Mouse (Mus musculus) gastrocnemius, adult 8-10 months (tissue): ENCODE measurements around the gene Stpg3. TPM values are rescaled to one million over a fixed set of nuclear protein-coding genes. Genes with fewer than 3 reads are reported as not detected.

Experiments used
- total RNA-seq, 4 experiments: library from RNA; stranded (reverse); gene quantifications; 2 replicates each; pipeline ENCODE4 v1.2.4; 2022

Stpg3 gene
- total RNA-seq, 4 experiments from 2014 or later, result not detected

Other genes starting within 250 kb of the Stpg3 start
- gene Mrpl41, start 239.5 kb downstream of the Stpg3 start, total RNA-seq, result 10 to 100 TPM; 33.0 to 39.9 (median 34.9) TPM
- gene Pnpla7, start 238.6 kb downstream of the Stpg3 start, total RNA-seq, result 10 to 100 TPM; 32.8 to 48.4 (median 40.4) TPM
- 1 to 10 TPM; 5.6 to 8.4 (median 7.2) TPM for gene Nsmf, start 160.3 kb downstream of the Stpg3 start, total RNA-seq
- not detected for gene Entpd8, start 134.3 kb downstream of the Stpg3 start, total RNA-seq
- gene Noxa1, start 119.5 kb downstream of the Stpg3 start, total RNA-seq, result not detected
- gene Nrarp, start 33.9 kb downstream of the Stpg3 start, total RNA-seq, result 1 to 10 TPM; 3.0 to 7.1 (median 5.9) TPM
- under 1 TPM; 0.48 to 0.92 (median 0.76) TPM for gene Tor4a, start 17.8 kb downstream of the Stpg3 start, total RNA-seq
- gene Nelfb, start 3.1 kb downstream of the Stpg3 start, total RNA-seq, result 10 to 100 TPM; 20.8 to 28.3 (median 22.6) TPM
- gene Fam166a, start 4.1 kb upstream of the Stpg3 start, total RNA-seq, result not detected
- gene Tubb4b, start 10.1 kb upstream of the Stpg3 start, total RNA-seq, result 100 to 1,000 TPM; 228 to 239 (median 232) TPM
- gene Slc34a3, start 19.7 kb upstream of the Stpg3 start, total RNA-seq, result not detected
- not detected for gene Rnf224, start 22.1 kb upstream of the Stpg3 start, total RNA-seq
- under 1 TPM; 0.36 to 0.87 (median 0.69) TPM for gene Rnf208, start 27.6 kb upstream of the Stpg3 start, total RNA-seq
- gene Cysrt1, start 27.8 kb upstream of the Stpg3 start, total RNA-seq, result not detected
- gene AL732309.1, start 32.2 kb upstream of the Stpg3 start, total RNA-seq, result 1 to 10 TPM in 2 of 4 experiments, under 1 TPM in 2; 0.54 to 1.8 (median 1.2) TPM
- 10 to 100 TPM; 11.7 to 14.1 (median 13.1) TPM for gene Tmem203, start 40.8 kb upstream of the Stpg3 start, total RNA-seq
- 1 to 10 TPM; 2.0 to 5.3 (median 2.6) TPM for gene Tprn, start 48.0 kb upstream of the Stpg3 start, total RNA-seq
- gene Ssna1, start 57.8 kb upstream of the Stpg3 start, total RNA-seq, result 10 to 100 TPM; 29.0 to 36.4 (median 31.2) TPM
- gene Anapc2, start 57.8 kb upstream of the Stpg3 start, total RNA-seq, result 10 to 100 TPM; 30.4 to 33.4 (median 31.3) TPM
- gene Tmem210, start 73.5 kb upstream of the Stpg3 start, total RNA-seq, result not detected
- gene Lrrc26, start 75.3 kb upstream of the Stpg3 start, total RNA-seq, result not detected
- gene Grin1, start 104.5 kb upstream of the Stpg3 start, total RNA-seq, result not detected
- 10 to 100 TPM; 13.9 to 15.0 (median 14.4) TPM for gene Man1b1, start 117.7 kb upstream of the Stpg3 start, total RNA-seq
- gene Dpp7, start 141.7 kb upstream of the Stpg3 start, total RNA-seq, result 10 to 100 TPM; 12.8 to 20.3 (median 16.7) TPM
- gene Uap1l1, start 151.0 kb upstream of the Stpg3 start, total RNA-seq, result 10 to 100 TPM in 1 of 4 experiments, 1 to 10 TPM in 3; 3.6 to 11.9 (median 4.8) TPM
- gene Sapcd2, start 157.7 kb upstream of the Stpg3 start, total RNA-seq, result not detected
- gene Entpd2, start 181.2 kb upstream of the Stpg3 start, total RNA-seq, result 1 to 10 TPM; 3.8 to 8.0 (median 6.2) TPM
- gene Npdc1, start 184.7 kb upstream of the Stpg3 start, total RNA-seq, result 10 to 100 TPM; 12.6 to 19.9 (median 15.7) TPM
- not detected for gene Fut7, start 208.6 kb upstream of the Stpg3 start, total RNA-seq
- 10 to 100 TPM; 14.6 to 19.4 (median 16.0) TPM for gene Abca2, start 214.1 kb upstream of the Stpg3 start, total RNA-seq
- gene Clic3, start 242.2 kb upstream of the Stpg3 start, total RNA-seq, result 1 to 10 TPM in 1 of 4 experiments, under 1 TPM in 2, not detected in 1; 0.64 to 1.1 (median 0.77) TPM
- 10 to 100 TPM; 11.2 to 15.0 (median 14.9) TPM for gene Paxx, start 246.5 kb upstream of the Stpg3 start, total RNA-seq